In genomic region chr8:118017261-118017660, GRCm38 (mm10) we compare ENCODE assay signal across 20 mouse cellular contexts.
DNase-seq lines count a peak whose midpoint lies in the region; ATAC-seq and TF ChIP-seq lines count a peak whose summit lies in the region.
"Had no signal": no experiment of that assay in that cellular context is flagged by ENCODE, and none has a peak within 500 bp of the region (broad histone marks: within the 10 kb centered on the region; RNA-seq: fewer than 3 reads in every experiment).

No protein-coding gene starts in this region.

- no peak for DNase-seq in forebrain, embryonic 11.5 days (ENCODE audit: low spot score)
- DNase-seq in left cerebral cortex, postnatal 4 days = peak; percentile 46
- DNase-seq in left cerebral cortex, postnatal 36 days (ENCODE audit: low spot score in 2 of 2) = no peak
- peak; percentile 47 for DNase-seq in ES-E14 (ENCODE audit: low read depth, low spot score)
- peak; percentile 44 for DNase-seq in limb, embryonic 14.5 days (ENCODE audit: low spot score)
- no peak for DNase-seq in right cerebral cortex, postnatal 10 days (ENCODE audit: low spot score in 2 of 2)
- DNase-seq in layer of hippocampus, adult 8-10 months (ENCODE audit: low spot score in 2 of 2) = no peak
- DNase-seq: B cell, adult 2 months; cerebellum, adult 11-12 months; gastrocnemius, adult 2 months; heart, adult 2 months; heart, postnatal 14 days; kidney, adult 2 months; liver, postnatal 0 days; lung, postnatal 4 days; right cerebral cortex, adult 18-20 months; thymus, adult 2 months had no signal

- 14% methylated on average over 5 of the region's 6 CpGs for WGBS in forebrain, embryonic 16.5 days
- 18% methylated on average over 6 of the region's 6 CpGs for WGBS in forebrain, embryonic 11.5 days
- 26% methylated on average over 6 of the region's 6 CpGs for WGBS in limb, embryonic 14.5 days

- no peak for TF ChIP-seq POLR2A in limb, embryonic 14.5 days (IDR thresholded peaks at IDR 0.05; ENCODE audit: borderline replicate concordance, extremely low read depth, insufficient read depth, insufficient read length)

- H3K4me1 ChIP-seq in forebrain, embryonic 16.5 days (replicated peaks; ENCODE audit: control insufficient read depth, insufficient read depth, low read length) = peaks cover 4% of the 10 kb centered on the region
- no peaks in the 10 kb centered on the region for H3K4me1 ChIP-seq in forebrain, embryonic 11.5 days (replicated peaks; ENCODE audit: control insufficient read depth, insufficient read depth, low read length)
- H3K4me1 ChIP-seq in ES-E14 (ENCODE audit: control insufficient read depth in 2 of 2, insufficient read depth in 2 of 2, low read length in 2 of 2, poor library complexity in 1 of 2) = peaks cover 2 to 11% of the 10 kb centered on the region in 2 experiments; a peak in 3 of 4 replicates
- peaks cover 2% of the 10 kb centered on the region; the same call in 1 of the 2 replicates for H3K4me1 ChIP-seq in limb, embryonic 14.5 days (ENCODE audit: control insufficient read depth, insufficient read depth, low read length)

- no peak overlapping the region for H3K27ac ChIP-seq in forebrain, embryonic 16.5 days (ENCODE audit: low read length)
- H3K27ac ChIP-seq in forebrain, embryonic 11.5 days (ENCODE audit: low read depth, low read length) = no peak overlapping the region
- H3K27ac ChIP-seq in ES-E14 (ENCODE audit: insufficient read depth, low read depth, low read length, poor library complexity, severe bottlenecking) = no peak overlapping the region
- no peak overlapping the region for H3K27ac ChIP-seq in limb, embryonic 14.5 days (replicated peaks; ENCODE audit: low read depth, low read length)
- H3K27ac ChIP-seq: gastrocnemius, adult 2 months; heart, adult 2 months; neural tube, embryonic 15.5 days had no signal

- no peak overlapping the region for H3K9ac ChIP-seq in forebrain, embryonic 16.5 days (replicated peaks; ENCODE audit: low read depth, low read length)
- H3K9ac ChIP-seq in forebrain, embryonic 11.5 days (ENCODE audit: low read length) = no peak overlapping the region
- H3K9ac ChIP-seq in ES-E14 (ENCODE audit: insufficient read depth, low read depth, low read length, poor library complexity, severe bottlenecking) = no peak overlapping the region
- no peak overlapping the region for H3K9ac ChIP-seq in limb, embryonic 14.5 days (ENCODE audit: low read depth, low read length, severe bottlenecking)
- H3K9ac ChIP-seq: liver, postnatal 0 days; neural tube, embryonic 15.5 days had no signal

- peak; percentile 72; the same call in 1 of the 2 replicates for ATAC-seq in forebrain, embryonic 16.5 days
- ATAC-seq in forebrain, embryonic 11.5 days (replicated peaks; ENCODE audit: low FRiP score) = no peak
- ATAC-seq in limb, embryonic 14.5 days (ENCODE audit: low FRiP score, low read depth) = peak; percentile 55; the same call in 1 of the 2 replicates
- ATAC-seq: liver, postnatal 0 days had no signal

- H3K27me3 ChIP-seq in forebrain, embryonic 16.5 days (replicated peaks; ENCODE audit: control insufficient read depth, insufficient read depth, low read length) = no peaks in the 10 kb centered on the region
- H3K27me3 ChIP-seq in forebrain, embryonic 11.5 days (ENCODE audit: control insufficient read depth, insufficient read depth, low read length) = no peaks in the 10 kb centered on the region
- no peaks in the 10 kb centered on the region for H3K27me3 ChIP-seq in limb, embryonic 14.5 days (ENCODE audit: control insufficient read depth, insufficient read depth, low read length)
- H3K27me3 ChIP-seq: neural tube, embryonic 15.5 days had no signal

- no peak overlapping the region for H3K4me2 ChIP-seq in forebrain, embryonic 16.5 days (ENCODE audit: low read length)
- no peak overlapping the region for H3K4me2 ChIP-seq in forebrain, embryonic 11.5 days (ENCODE audit: low read depth, low read length, severe bottlenecking)
- no peak overlapping the region for H3K4me2 ChIP-seq in limb, embryonic 14.5 days (replicated peaks; ENCODE audit: low read depth, low read length, severe bottlenecking)
- H3K4me2 ChIP-seq: neural tube, embryonic 15.5 days had no signal

- no peak overlapping the region for H3K4me3 ChIP-seq in forebrain, embryonic 16.5 days (replicated peaks; ENCODE audit: low read length)
- H3K4me3 ChIP-seq in forebrain, embryonic 11.5 days (ENCODE audit: low read depth, low read length) = no peak overlapping the region
- H3K4me3 ChIP-seq in ES-E14 (ENCODE audit: insufficient read depth in 1 of 2, low read depth in 1 of 2, low read length in 2 of 2, poor library complexity in 1 of 2, severe bottlenecking in 1 of 2) = no peak overlapping the region
- H3K4me3 ChIP-seq in limb, embryonic 14.5 days (replicated peaks; ENCODE audit: low read length) = no peak overlapping the region
- H3K4me3 ChIP-seq: erythroblast, embryonic 14.5 days; gastrocnemius, adult 2 months; heart, adult 2 months; neural tube, embryonic 15.5 days had no signal

- H3K9me3 ChIP-seq in forebrain, embryonic 16.5 days (ENCODE audit: control insufficient read depth, low read length) = no peaks in the 10 kb centered on the region
- no peaks in the 10 kb centered on the region; the same call in 1 of the 2 replicates for H3K9me3 ChIP-seq in forebrain, embryonic 11.5 days (ENCODE audit: control insufficient read depth, low read length)
- H3K9me3 ChIP-seq in ES-E14 (ENCODE audit: control insufficient read depth, insufficient read depth, low read depth, low read length) = no peaks in the 10 kb centered on the region
- H3K9me3 ChIP-seq in limb, embryonic 14.5 days (ENCODE audit: control insufficient read depth, low read length) = no peaks in the 10 kb centered on the region
- H3K9me3 ChIP-seq: neural tube, embryonic 15.5 days had no signal

- intact Hi-C loops in left cerebral cortex, postnatal 4 days (cut with DNase I) = no loop called here
- intact Hi-C loops in left cerebral cortex, postnatal 36 days (cut with DNase I) = no loop called here

- H3K36me3 ChIP-seq in forebrain, embryonic 16.5 days (ENCODE audit: control insufficient read depth, insufficient read depth) = no peaks in the 10 kb centered on the region
- no peaks in the 10 kb centered on the region for H3K36me3 ChIP-seq in forebrain, embryonic 11.5 days (ENCODE audit: control insufficient read depth, insufficient read depth, low read length)
- no peaks in the 10 kb centered on the region for H3K36me3 ChIP-seq in ES-E14 (ENCODE audit: control insufficient read depth, insufficient read depth, low read length, poor library complexity, severe bottlenecking)
- no peaks in the 10 kb centered on the region for H3K36me3 ChIP-seq in limb, embryonic 14.5 days (ENCODE audit: control insufficient read depth, insufficient read depth, low read length)
- H3K36me3 ChIP-seq: neural tube, embryonic 15.5 days had no signal

- in situ Hi-C loops in ES-E14 (cut with MboI; ENCODE audit: low sequenced_read_pairs in 2 of 2, unreplicated experiment in 2 of 2) = no loop called here

TF ChIP-seq in ES-E14, 5 proteins besides CTCF, POLR2A, EP300 and RAD21:
- no peak for TF ChIP-seq MAFK (IDR thresholded peaks at IDR 0.05; ENCODE audit: insufficient read depth, low read depth, low read length)
- TF ChIP-seq HCFC1 (IDR thresholded peaks at IDR 0.05; ENCODE audit: borderline replicate concordance, insufficient read depth, low read length) = no peak
- no peak for TF ChIP-seq ZC3H11A (IDR thresholded peaks at IDR 0.05; ENCODE audit: borderline replicate concordance, low read depth, low read length)
- TF ChIP-seq CHD2 (IDR thresholded peaks at IDR 0.05; ENCODE audit: low read depth, low read length) = no peak
- no peak for TF ChIP-seq ZNF384 (IDR thresholded peaks at IDR 0.05; ENCODE audit: low read depth, low read length)

Comparison
In these comparisons a context has a peak if more than half of its experiments do, and no peak if none do; other contexts are left out.
1. DNase-seq: peak in left cerebral cortex, postnatal 4 days (single experiment), ES-E14 (single experiment) and limb, embryonic 14.5 days (single experiment); none in forebrain, embryonic 11.5 days (single experiment), left cerebral cortex, postnatal 36 days (0 of 2), right cerebral cortex, postnatal 10 days (0 of 2) and layer of hippocampus, adult 8-10 months (0 of 2).